Mouse (Mus musculus): Measurements from ENCODE around the gene Cyp2t4. TPM values are rescaled to one million over a fixed set of nuclear protein-coding genes. Genes with fewer than 3 reads are reported as not detected.
A peak's percentile ranks its signal among the peaks of the same experiment; 100 is the strongest.

Gene Cyp2t4
- polyA plus RNA-seq, 1 experiment from 2014 or later: 0.18 TPM

- Histone ChIP-seq H3K9ac (ENCODE audit: low read length) (no peak overlapping the region), H3K27ac (ENCODE audit: low read length) (no peak overlapping the region), H3K4me3 (replicated peaks; ENCODE audit: low read length) (no peak overlapping the region), H3K36me3 (ENCODE audit: control insufficient read depth, insufficient read depth, low read length) (peaks cover 12% of the 10 kb centered on the region), H3K4me2 (ENCODE audit: low read depth, low read length) (no peak overlapping the region), H3K9me3 (replicated peaks; ENCODE audit: control insufficient read depth, low read length) (no peaks in the 10 kb centered on the region), H3K27me3 (ENCODE audit: control insufficient read depth, insufficient read depth, low read length) (no peaks in the 10 kb centered on the region), H3K4me1 (ENCODE audit: control insufficient read depth, insufficient read depth, low read length) (peaks cover 11% of the 10 kb centered on the region)
- no peak for ATAC-seq (ENCODE audit: insufficient read depth, low FRiP score)
- 91% methylated on average over 7 of the region's 7 CpGs for WGBS
Measured at GRCm38 (mm10) chr7:27174896-27175295, 21.4 kb downstream of the Cyp2t4 start.

- Histone ChIP-seq H3K9ac (ENCODE audit: low read length) (peak overlapping the region; percentile 85), H3K4me2 (ENCODE audit: low read depth, low read length) (peak overlapping the region; percentile 63), H3K4me1 (ENCODE audit: control insufficient read depth, insufficient read depth, low read length) (peaks cover 11% of the 10 kb centered on the region), H3K27me3 (ENCODE audit: control insufficient read depth, insufficient read depth, low read length) (no peaks in the 10 kb centered on the region), H3K9me3 (replicated peaks; ENCODE audit: control insufficient read depth, low read length) (no peaks in the 10 kb centered on the region), H3K36me3 (ENCODE audit: control insufficient read depth, insufficient read depth, low read length) (peaks cover 3% of the 10 kb centered on the region; the same call in 1 of the 2 replicates), H3K4me3 (replicated peaks; ENCODE audit: low read length) (peak overlapping the region; percentile 91), H3K27ac (ENCODE audit: low read length) (peak overlapping the region; percentile 97)
- no peak for ATAC-seq (ENCODE audit: insufficient read depth, low FRiP score)
- WGBS: 14% methylated on average over 4 of the region's 4 CpGs
Measured at GRCm38 (mm10) chr7:27177942-27178323, 24.4 kb downstream of the Cyp2t4 start.

GRCm38 (mm10) chr7:27178324-27179216 is 25.1 kb downstream of the Cyp2t4 start, which contains the start of gene Rab4b:
TSS of gene Rab4b (minus strand) at chr7:27178896.
- H3K4me2 ChIP-seq (ENCODE audit: low read depth, low read length): peak within 1 kb of the TSS; percentile 63
- peak within 1 kb of the TSS; percentile 85 for H3K9ac ChIP-seq (ENCODE audit: low read length)
- no peaks in the 10 kb centered on the region for H3K27me3 ChIP-seq (ENCODE audit: control insufficient read depth, insufficient read depth, low read length)
- ATAC-seq (ENCODE audit: insufficient read depth, low FRiP score): peak; percentile 98
- peaks cover 3% of the 10 kb centered on the region for H3K36me3 ChIP-seq (ENCODE audit: control insufficient read depth, insufficient read depth, low read length)
- peak within 1 kb of the TSS; percentile 91 for H3K4me3 ChIP-seq (replicated peaks; ENCODE audit: low read length)
- peaks cover 11% of the 10 kb centered on the region for H3K4me1 ChIP-seq (ENCODE audit: control insufficient read depth, insufficient read depth, low read length)
- WGBS: under 1% methylated on average over 53 of the region's 53 CpGs
- peak within 1 kb of the TSS; percentile 97 for H3K27ac ChIP-seq (ENCODE audit: low read length)
- no peaks in the 10 kb centered on the region for H3K9me3 ChIP-seq (replicated peaks; ENCODE audit: control insufficient read depth, low read length)

GRCm38 (mm10) chr7:27179217-27179918 is 25.9 kb downstream of the Cyp2t4 start:
- peak overlapping the region; percentile 97 for H3K27ac ChIP-seq (ENCODE audit: low read length)

GRCm38 (mm10) chr7:27180036-27180435 is 26.5 kb downstream of the Cyp2t4 start:
- Histone ChIP-seq H3K27ac (ENCODE audit: low read length) (peak overlapping the region; percentile 97; the same call in 1 of the 2 replicates), H3K9ac (ENCODE audit: low read length) (no peak overlapping the region), H3K4me3 (replicated peaks; ENCODE audit: low read length) (no peak overlapping the region), H3K27me3 (ENCODE audit: control insufficient read depth, insufficient read depth, low read length) (no peaks in the 10 kb centered on the region), H3K9me3 (replicated peaks; ENCODE audit: control insufficient read depth, low read length) (no peaks in the 10 kb centered on the region), H3K4me1 (ENCODE audit: control insufficient read depth, insufficient read depth, low read length) (peaks cover 11% of the 10 kb centered on the region), H3K4me2 (ENCODE audit: low read depth, low read length) (no peak overlapping the region), H3K36me3 (ENCODE audit: control insufficient read depth, insufficient read depth, low read length) (peaks cover 8% of the 10 kb centered on the region)
- 52% methylated on average over 5 of the region's 5 CpGs for WGBS
- no peak for ATAC-seq (ENCODE audit: insufficient read depth, low FRiP score)

More at GRCm38 (mm10) chr7:27179217-27179918, 25.9 kb downstream of the Cyp2t4 start:
- Histone ChIP-seq H3K9me3 (replicated peaks; ENCODE audit: control insufficient read depth, low read length) (no peaks in the 10 kb centered on the region), H3K4me2 (ENCODE audit: low read depth, low read length) (peak overlapping the region; percentile 58), H3K27me3 (ENCODE audit: control insufficient read depth, insufficient read depth, low read length) (no peaks in the 10 kb centered on the region), H3K36me3 (ENCODE audit: control insufficient read depth, insufficient read depth, low read length) (peaks cover 3% of the 10 kb centered on the region), H3K9ac (ENCODE audit: low read length) (peak overlapping the region; percentile 65), H3K4me3 (replicated peaks; ENCODE audit: low read length) (peak overlapping the region; percentile 91), H3K4me1 (ENCODE audit: control insufficient read depth, insufficient read depth, low read length) (peaks cover 11% of the 10 kb centered on the region)
- WGBS: 42% methylated on average over 16 of the region's 16 CpGs
- ATAC-seq (ENCODE audit: insufficient read depth, low FRiP score): no peak

- 64% methylated on average over 14 of the region's 14 CpGs for WGBS
- Histone ChIP-seq H3K9me3 (replicated peaks; ENCODE audit: control insufficient read depth, low read length) (no peaks in the 10 kb centered on the region), H3K36me3 (ENCODE audit: control insufficient read depth, insufficient read depth, low read length) (peaks cover 18% of the 10 kb centered on the region), H3K27ac (ENCODE audit: low read length) (peak within 1 kb of the TSS; percentile 97), H3K27me3 (ENCODE audit: control insufficient read depth, insufficient read depth, low read length) (no peaks in the 10 kb centered on the region), H3K4me1 (ENCODE audit: control insufficient read depth, insufficient read depth, low read length) (peaks cover 11% of the 10 kb centered on the region), H3K4me3 (replicated peaks; ENCODE audit: low read length) (no peak within 1 kb of the TSS), H3K4me2 (ENCODE audit: low read depth, low read length) (no peak within 1 kb of the TSS), H3K9ac (ENCODE audit: low read length) (no peak within 1 kb of the TSS)
- ATAC-seq (ENCODE audit: insufficient read depth, low FRiP score): no peak
Measured at GRCm38 (mm10) chr7:27180837-27181695, 27.6 kb downstream of the Cyp2t4 start, which contains the start of the genes Gm21983 and Mia. TSS of gene Gm21983 (minus strand) at chr7:27181086. TSS of gene Mia (minus strand) at chr7:27181157.

- no peak overlapping the region for H3K4me2 ChIP-seq (ENCODE audit: low read depth, low read length)
Measured at GRCm38 (mm10) chr7:27182498-27182897, 29.0 kb downstream of the Cyp2t4 start.

GRCm38 (mm10) chr7:27184964-27185363 is 31.4 kb downstream of the Cyp2t4 start:
- H3K27me3 ChIP-seq (ENCODE audit: control insufficient read depth, insufficient read depth, low read length): no peaks in the 10 kb centered on the region
- H3K9me3 ChIP-seq (replicated peaks; ENCODE audit: control insufficient read depth, low read length): no peaks in the 10 kb centered on the region
- no peak overlapping the region for H3K4me3 ChIP-seq (replicated peaks; ENCODE audit: low read length)
- no peak overlapping the region for H3K4me2 ChIP-seq (ENCODE audit: low read depth, low read length)
- 73% methylated on average over 3 of the region's 3 CpGs for WGBS
- no peak for ATAC-seq (ENCODE audit: insufficient read depth, low FRiP score)
- no peak overlapping the region for H3K27ac ChIP-seq (ENCODE audit: low read length)
- H3K36me3 ChIP-seq (ENCODE audit: control insufficient read depth, insufficient read depth, low read length): peaks cover 45% of the 10 kb centered on the region
- H3K4me1 ChIP-seq (ENCODE audit: control insufficient read depth, insufficient read depth, low read length): no peaks in the 10 kb centered on the region
- H3K9ac ChIP-seq (ENCODE audit: low read length): no peak overlapping the region

More at GRCm38 (mm10) chr7:27182498-27182897, 29.0 kb downstream of the Cyp2t4 start:
- WGBS: 66% methylated on average over 1 of the region's 1 CpGs
- Histone ChIP-seq H3K36me3 (ENCODE audit: control insufficient read depth, insufficient read depth, low read length) (peaks cover 24% of the 10 kb centered on the region), H3K27me3 (ENCODE audit: control insufficient read depth, insufficient read depth, low read length) (no peaks in the 10 kb centered on the region), H3K4me1 (ENCODE audit: control insufficient read depth, insufficient read depth, low read length) (peaks cover 11% of the 10 kb centered on the region), H3K9me3 (replicated peaks; ENCODE audit: control insufficient read depth, low read length) (no peaks in the 10 kb centered on the region), H3K27ac (ENCODE audit: low read length) (no peak overlapping the region), H3K9ac (ENCODE audit: low read length) (no peak overlapping the region), H3K4me3 (replicated peaks; ENCODE audit: low read length) (no peak overlapping the region)
- ATAC-seq (ENCODE audit: insufficient read depth, low FRiP score): no peak

All from stomach, embryonic 16.5 days (tissue).